Mouse (Mus musculus) embryonic facial prominence, embryonic 13.5 days (tissue): ENCODE measurements around the gene Pde1a. TPM values are rescaled to one million over a fixed set of nuclear protein-coding genes. Genes with fewer than 3 reads are reported as not detected.
A peak's percentile ranks its signal among the peaks of the same experiment; 100 is the strongest.

Source experiments
- ATAC-seq: fragments of 200-750 bp; cut with Nextera tagmentation; 2 replicates; pipeline ENCODE4 v1.8.0; 2017; ENCODE audit warnings: low read depth; ENCODE audit not compliant: insufficient number of reproducible peaks, insufficient read depth, low FRiP score, low TSS enrichment
- H3K27ac ChIP-seq: fragments of 300-500 bp; sonication (generic); 2 replicates; pipeline ENCODE4 v1.5.1; 2015; ENCODE audit warnings: moderate library complexity, mild to moderate bottlenecking, inconsistent platforms
- H3K27me3 ChIP-seq: fragments of 300-500 bp; sonication (generic); 2 replicates; pipeline ENCODE4 v1.6.1; 2015; ENCODE audit warnings: mild to moderate bottlenecking, inconsistent platforms
- H3K36me3 ChIP-seq: fragments of 300-500 bp; sonication (generic); 2 replicates; pipeline ENCODE4 v1.6.1; 2015; ENCODE audit warnings: mild to moderate bottlenecking, inconsistent platforms
- H3K4me1 ChIP-seq: fragments of 300-500 bp; sonication (generic); 2 replicates; pipeline ENCODE4 v1.6.1; 2015; ENCODE audit warnings: inconsistent platforms
- H3K4me2 ChIP-seq: fragments of 300-500 bp; sonication (generic); 2 replicates; pipeline ENCODE4 v1.6.1; 2015; ENCODE audit warnings: moderate library complexity, mild to moderate bottlenecking, inconsistent platforms
- H3K4me3 ChIP-seq: fragments of 300-500 bp; sonication (generic); 2 replicates; pipeline ENCODE4 v1.5.1; 2015; ENCODE audit warnings: mild to moderate bottlenecking, inconsistent platforms
- H3K9ac ChIP-seq: fragments of 300-500 bp; sonication (generic); 2 replicates; pipeline ENCODE4 v1.6.1; 2015; ENCODE audit warnings: mild to moderate bottlenecking, inconsistent platforms
- H3K9me3 ChIP-seq: fragments of 300-500 bp; sonication (generic); 2 replicates; pipeline ENCODE4 v1.6.1; 2016; ENCODE audit warnings: inconsistent platforms
- WGBS: fragments of 180-500 bp; shearing (Covaris S2); methylation state at CpG from one replicate; pipeline ENCODE4 v1.1.7; 2015; ENCODE audit warnings: mixed read lengths; 5-methylcytosine and 5-hydroxymethylcytosine counted together
- polyA plus RNA-seq: library from polyadenylated mRNA; unstranded; fragments of >200 nt; fragmentation: Nextera tagmentation; extraction: Ambion mirVana; gene quantifications from 2 replicates; pipeline ENCODE4 v1.2.1, GENCODE M21; 2015

Gene Pde1a
- polyA plus RNA-seq, 1 experiment from 2014 or later = 12.5 TPM

- Histone ChIP-seq H3K9me3 (no peaks in the 10 kb centered on the region), H3K4me1 (peaks cover 18% of the 10 kb centered on the region), H3K9ac (no peak overlapping the region), H3K4me3 (no peak overlapping the region), H3K27me3 (no peaks in the 10 kb centered on the region), H3K27ac (peak overlapping the region; percentile 35), H3K4me2 (no peak overlapping the region), H3K36me3 (no peaks in the 10 kb centered on the region)
- WGBS = 87% methylated on average over 11 of the region's 11 CpGs
- no peak for ATAC-seq
These were observed 342.8 kb downstream of the Pde1a start for GRCm38 (mm10) chr2:79786467-79786866.

GRCm38 (mm10) chr2:79785541-79786134, 343.6 kb downstream of the Pde1a start:
- ATAC-seq = no peak
- Histone ChIP-seq H3K9me3 (no peaks in the 10 kb centered on the region), H3K4me2 (peak overlapping the region; percentile 10; the same call in 1 of the 2 replicates), H3K4me3 (no peak overlapping the region), H3K27me3 (no peaks in the 10 kb centered on the region), H3K4me1 (peaks cover 21% of the 10 kb centered on the region), H3K9ac (no peak overlapping the region), H3K36me3 (no peaks in the 10 kb centered on the region), H3K27ac (peak overlapping the region; percentile 35)
- 17% methylated on average over 8 of the region's 8 CpGs for WGBS

Other genes starting within 250 kb of the Pde1a start
- gene Prdx6b, start 163.0 kb upstream of the Pde1a start, polyA plus RNA-seq = not detected in 2 replicates
- gene Dnajc10, start 186.0 kb upstream of the Pde1a start, polyA plus RNA-seq = 83.1 and 86.6 TPM in 2 replicates